Mouse (Mus musculus) myocyte (in vitro differentiated cells): ENCODE measurements at regions not wholly inside any gene's neighbourhood (a gene's known extent, or its start where the extent isn't known, plus 50 kb on each side); places are given as distances from the start of the nearest gene placed in this dataset.

ENCODE experiments used
- CEBPB ChIP-seq: IDR thresholded peaks from 2 replicates; pipeline ENCODE4 v1.6.1; 2011; ENCODE audit warnings: mild to moderate bottlenecking, moderate library complexity; ENCODE audit not compliant: poor library complexity, insufficient read depth, severe bottlenecking
- MAX ChIP-seq: IDR thresholded peaks from one replicate; pipeline ENCODE4 v1.6.1; 2011; ENCODE audit warnings: low read depth, mild to moderate bottlenecking, control low read depth
- MYOD1 ChIP-seq, 3 experiments: IDR thresholded peaks; one replicate each; pipeline ENCODE4 v1.6.1; 2011; ENCODE audit warnings: control low read depth in 2 of 3, low read depth in 2 of 3, mild to moderate bottlenecking in 2 of 3, moderate library complexity in 1 of 3; ENCODE audit not compliant: insufficient read length in 2 of 3, control insufficient read depth in 1 of 3
- MYOG ChIP-seq, 3 experiments: IDR thresholded peaks; one replicate each; pipeline ENCODE4 v1.6.1; 2011; ENCODE audit warnings: control low read depth in 2 of 3, low read depth in 2 of 3, mild to moderate bottlenecking in 2 of 3; ENCODE audit not compliant: insufficient read length in 2 of 3, control insufficient read depth in 1 of 3, insufficient read depth in 1 of 3
- POLR2A ChIP-seq: IDR thresholded peaks from one replicate; pipeline ENCODE4 v1.6.1; 2011; ENCODE audit warnings: low read depth, mild to moderate bottlenecking, control low read depth, moderate library complexity; ENCODE audit not compliant: insufficient read length
- POLR2AphosphoS2 ChIP-seq: IDR thresholded peaks from one replicate; pipeline ENCODE4 v1.6.1; 2011; ENCODE audit warnings: low read depth, control low read depth; ENCODE audit not compliant: insufficient read length
- USF1 ChIP-seq: IDR thresholded peaks from one replicate; pipeline ENCODE4 v1.6.1; 2011; ENCODE audit warnings: low read depth, mild to moderate bottlenecking, control low read depth, moderate library complexity

DNA sequence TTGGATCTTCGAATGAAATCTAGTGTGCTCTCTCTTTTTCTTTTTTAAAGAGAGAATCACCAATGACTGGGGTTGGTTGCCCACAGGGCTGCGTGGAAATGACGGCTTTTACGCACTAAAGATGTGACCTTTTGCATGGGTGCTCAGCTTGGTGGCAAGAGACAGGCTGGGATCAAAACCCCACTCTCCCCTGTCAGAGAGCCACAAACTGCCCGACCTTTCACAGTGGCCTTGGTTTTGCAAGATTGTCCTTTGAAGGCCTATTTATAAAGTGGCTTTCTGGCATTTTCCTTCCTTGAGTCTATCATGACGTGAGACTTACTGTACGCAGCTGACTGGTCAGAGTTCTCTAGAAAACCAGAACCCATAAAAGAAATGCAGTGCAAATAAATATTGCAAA, 104.4 kb upstream of the Ubr2 start:
- TF ChIP-seq POLR2A: no peak
- no peak for TF ChIP-seq CEBPB
- no peak for TF ChIP-seq POLR2AphosphoS2
- no peak for TF ChIP-seq MAX
- TF ChIP-seq MYOG (IDR thresholded peaks at IDR 0.05; ENCODE audit: control insufficient read depth in 1 of 3, insufficient read depth in 1 of 3, insufficient read length in 2 of 3, low read depth in 2 of 3): no peak
- no peak for TF ChIP-seq MYOD1 (IDR thresholded peaks at IDR 0.05; ENCODE audit: control insufficient read depth in 1 of 3, insufficient read length in 2 of 3, low read depth in 2 of 3)
- TF ChIP-seq USF1: no peak
